Mouse (Mus musculus) embryonic facial prominence, embryonic 12.5 days (tissue): ENCODE measurements around the gene Slc38a9. TPM values are rescaled to one million over a fixed set of nuclear protein-coding genes. Genes with fewer than 3 reads are reported as not detected.

Experiments
- ATAC-seq: fragments of 200-750 bp; cut with Nextera tagmentation; 2 replicates; pipeline ENCODE4 v1.8.0; 2017; ENCODE audit not compliant: insufficient number of reproducible peaks, insufficient read depth, low FRiP score, low TSS enrichment
- H3K27ac ChIP-seq: fragments of 300-500 bp; sonication (generic); 2 replicates; pipeline ENCODE4 v1.5.1; 2016; ENCODE audit warnings: mild to moderate bottlenecking
- H3K27me3 ChIP-seq: fragments of 300-500 bp; sonication (generic); 2 replicates; pipeline ENCODE4 v1.6.1; 2016; ENCODE audit warnings: mild to moderate bottlenecking, moderate library complexity
- H3K36me3 ChIP-seq: fragments of 300-500 bp; sonication (generic); 2 replicates; pipeline ENCODE4 v1.6.1; 2016; ENCODE audit warnings: mild to moderate bottlenecking
- H3K4me1 ChIP-seq: fragments of 300-500 bp; sonication (generic); 2 replicates; pipeline ENCODE4 v1.6.1; 2016
- H3K4me2 ChIP-seq: fragments of 300-500 bp; sonication (generic); replicated peaks from 2 replicates; pipeline ENCODE4 v1.6.1; 2016; ENCODE audit warnings: mild to moderate bottlenecking, moderate library complexity
- H3K4me3 ChIP-seq: fragments of 300-500 bp; sonication (generic); 2 replicates; pipeline ENCODE4 v1.5.1; 2016; ENCODE audit warnings: mild to moderate bottlenecking
- H3K9ac ChIP-seq: fragments of 300-500 bp; sonication (generic); 2 replicates; pipeline ENCODE4 v1.6.1; 2016; ENCODE audit warnings: mild to moderate bottlenecking, moderate library complexity
- H3K9me3 ChIP-seq: fragments of 300-500 bp; sonication (generic); 2 replicates; pipeline ENCODE4 v1.6.1; 2016; ENCODE audit warnings: mild to moderate bottlenecking, moderate library complexity
- WGBS: fragments of 180-500 bp; shearing (Covaris S2); methylation state at CpG from one replicate; pipeline ENCODE4 v1.1.7; 2016; 5-methylcytosine and 5-hydroxymethylcytosine counted together
- polyA plus RNA-seq: library from polyadenylated mRNA; unstranded; fragments of >200 nt; fragmentation: Nextera tagmentation; extraction: Ambion mirVana; gene quantifications from 2 replicates; pipeline ENCODE4 v1.2.1, GENCODE M21; 2016

Gene Slc38a9
- polyA plus RNA-seq, 1 experiment from 2014 or later: 18.3 TPM

GRCm38 (mm10) chr13:112652205-112652604 lies 8.3 kb upstream of the Slc38a9 start, which contains the start of gene Ddx4:
Gene Ddx4 (minus strand): TSS chr13:112652475.
- Histone ChIP-seq H3K27ac (no peak within 1 kb of the TSS), H3K9me3 (peaks cover 10% of the 10 kb centered on the region), H3K27me3 (no peaks in the 10 kb centered on the region), H3K4me3 (no peak within 1 kb of the TSS), H3K9ac (no peak within 1 kb of the TSS), H3K4me1 (no peaks in the 10 kb centered on the region), H3K36me3 (no peaks in the 10 kb centered on the region), H3K4me2 (no peak within 1 kb of the TSS)
- no peak for ATAC-seq
- WGBS: 69% methylated on average over 45 of the region's 45 CpGs

- 3% methylated on average over 10 of the region's 10 CpGs for WGBS
- no peak for ATAC-seq
- peak overlapping the region; percentile 64 for H3K4me2 ChIP-seq
- no peak overlapping the region for H3K27ac ChIP-seq
- peak overlapping the region; percentile 73 for H3K4me3 ChIP-seq
- H3K9ac ChIP-seq: no peak overlapping the region
- H3K9me3 ChIP-seq: no peaks in the 10 kb centered on the region
- H3K36me3 ChIP-seq: no peaks in the 10 kb centered on the region
- peaks cover 5% of the 10 kb centered on the region; the same call in 1 of the 2 replicates for H3K4me1 ChIP-seq
- H3K27me3 ChIP-seq: no peaks in the 10 kb centered on the region
Observed at GRCm38 (mm10) chr13:112659986-112660573, 471 bp upstream of the Slc38a9 start.

GRCm38 (mm10) chr13:112661687-112662086 lies 1.1 kb downstream of the Slc38a9 start:
- H3K9ac ChIP-seq: no peak overlapping the region
- WGBS: 76% methylated on average over 2 of the region's 2 CpGs
- H3K9me3 ChIP-seq: no peaks in the 10 kb centered on the region
- ATAC-seq: no peak
- no peaks in the 10 kb centered on the region for H3K27me3 ChIP-seq
- no peak overlapping the region for H3K4me2 ChIP-seq
- no peak overlapping the region for H3K27ac ChIP-seq
- H3K4me1 ChIP-seq: peaks cover 5% of the 10 kb centered on the region; the same call in 1 of the 2 replicates
- H3K4me3 ChIP-seq: no peak overlapping the region
- no peaks in the 10 kb centered on the region for H3K36me3 ChIP-seq

GRCm38 (mm10) chr13:112666433-112667024 lies 6.0 kb downstream of the Slc38a9 start:
- H3K27me3 ChIP-seq: no peaks in the 10 kb centered on the region
- H3K9ac ChIP-seq: no peak overlapping the region
- no peak overlapping the region for H3K27ac ChIP-seq
- no peaks in the 10 kb centered on the region for H3K9me3 ChIP-seq
- H3K4me1 ChIP-seq: peaks cover under 1% of the 10 kb centered on the region; the same call in 1 of the 2 replicates
- H3K36me3 ChIP-seq: no peaks in the 10 kb centered on the region
- WGBS: 89% methylated on average over 10 of the region's 10 CpGs
- no peak for ATAC-seq
- no peak overlapping the region for H3K4me2 ChIP-seq
- no peak overlapping the region for H3K4me3 ChIP-seq

- Histone ChIP-seq H3K27ac (no peak overlapping the region), H3K27me3 (no peaks in the 10 kb centered on the region), H3K9me3 (no peaks in the 10 kb centered on the region), H3K9ac (no peak overlapping the region), H3K4me2 (no peak overlapping the region), H3K4me3 (no peak overlapping the region), H3K36me3 (no peaks in the 10 kb centered on the region), H3K4me1 (no peaks in the 10 kb centered on the region)
- no peak for ATAC-seq
- 79% methylated on average over 9 of the region's 9 CpGs for WGBS
Observed at GRCm38 (mm10) chr13:112667215-112667614, 6.7 kb downstream of the Slc38a9 start.

GRCm38 (mm10) chr13:112671708-112672107 lies 11.2 kb downstream of the Slc38a9 start:
- H3K27ac ChIP-seq: no peak overlapping the region
- H3K36me3 ChIP-seq: no peaks in the 10 kb centered on the region
- H3K9me3 ChIP-seq: no peaks in the 10 kb centered on the region
- 68% methylated on average over 13 of the region's 13 CpGs for WGBS
- ATAC-seq: no peak
- H3K4me1 ChIP-seq: 0 out of 2 replicates have a peak, but pooled peaks cover 3% of the 10 kb centered on the region
- H3K9ac ChIP-seq: no peak overlapping the region
- H3K4me3 ChIP-seq: no peak overlapping the region
- no peaks in the 10 kb centered on the region for H3K27me3 ChIP-seq
- no peak overlapping the region for H3K4me2 ChIP-seq

- 87% methylated on average over 6 of the region's 6 CpGs for WGBS
- Histone ChIP-seq H3K36me3 (no peaks in the 10 kb centered on the region), H3K27me3 (no peaks in the 10 kb centered on the region), H3K9ac (no peak overlapping the region), H3K4me1 (0 out of 2 replicates have a peak, but pooled peaks cover 3% of the 10 kb centered on the region), H3K4me3 (no peak overlapping the region), H3K4me2 (no peak overlapping the region), H3K9me3 (no peaks in the 10 kb centered on the region), H3K27ac (no peak overlapping the region)
- no peak for ATAC-seq
Observed at GRCm38 (mm10) chr13:112672797-112673196, 12.2 kb downstream of the Slc38a9 start.

GRCm38 (mm10) chr13:112673899-112674447 lies 13.4 kb downstream of the Slc38a9 start:
- Histone ChIP-seq H3K36me3 (0 out of 2 replicates have a peak, but pooled peaks cover 3% of the 10 kb centered on the region), H3K4me2 (no peak overlapping the region), H3K4me1 (0 out of 2 replicates have a peak, but pooled peaks cover 3% of the 10 kb centered on the region), H3K27ac (no peak overlapping the region), H3K27me3 (no peaks in the 10 kb centered on the region), H3K9me3 (no peaks in the 10 kb centered on the region), H3K4me3 (no peak overlapping the region), H3K9ac (no peak overlapping the region)
- no peak for ATAC-seq
- WGBS: 15% methylated on average over 9 of the region's 9 CpGs

- 0 out of 2 replicates have a peak, but pooled peaks cover 3% of the 10 kb centered on the region for H3K4me1 ChIP-seq
- no peaks in the 10 kb centered on the region for H3K27me3 ChIP-seq
- no peak overlapping the region for H3K27ac ChIP-seq
- H3K4me2 ChIP-seq: no peak overlapping the region
- H3K9ac ChIP-seq: no peak overlapping the region
- H3K36me3 ChIP-seq: 0 out of 2 replicates have a peak, but pooled peaks cover 3% of the 10 kb centered on the region
- H3K9me3 ChIP-seq: no peaks in the 10 kb centered on the region
- whole genome bisulfite sequencing: 86% methylated on average over 4 of the region's 4 CpGs
- no peak overlapping the region for H3K4me3 ChIP-seq
- no peak for ATAC-seq
Observed at GRCm38 (mm10) chr13:112678154-112678553, 17.6 kb downstream of the Slc38a9 start.

GRCm38 (mm10) chr13:112683312-112683711 lies 22.8 kb downstream of the Slc38a9 start:
- Histone ChIP-seq H3K4me1 (no peaks in the 10 kb centered on the region), H3K4me3 (no peak overlapping the region), H3K9me3 (no peaks in the 10 kb centered on the region), H3K4me2 (no peak overlapping the region), H3K27me3 (no peaks in the 10 kb centered on the region), H3K27ac (no peak overlapping the region), H3K9ac (no peak overlapping the region), H3K36me3 (no peaks in the 10 kb centered on the region)
- 77% methylated on average over 2 of the region's 2 CpGs for WGBS
- ATAC-seq: no peak

- Histone ChIP-seq H3K4me1 (no peaks in the 10 kb centered on the region), H3K27me3 (no peaks in the 10 kb centered on the region), H3K27ac (no peak overlapping the region), H3K9me3 (no peaks in the 10 kb centered on the region), H3K4me3 (no peak overlapping the region), H3K4me2 (no peak overlapping the region), H3K36me3 (no peaks in the 10 kb centered on the region), H3K9ac (no peak overlapping the region)
- no peak for ATAC-seq
- 82% methylated on average over 6 of the region's 6 CpGs for WGBS
Observed at GRCm38 (mm10) chr13:112683970-112684369, 23.4 kb downstream of the Slc38a9 start.

GRCm38 (mm10) chr13:112686155-112686554 lies 25.6 kb downstream of the Slc38a9 start:
- Histone ChIP-seq H3K4me2 (no peak overlapping the region), H3K4me3 (no peak overlapping the region), H3K9me3 (no peaks in the 10 kb centered on the region), H3K36me3 (no peaks in the 10 kb centered on the region), H3K4me1 (no peaks in the 10 kb centered on the region), H3K9ac (no peak overlapping the region), H3K27me3 (no peaks in the 10 kb centered on the region), H3K27ac (no peak overlapping the region)
- no peak for ATAC-seq
- WGBS: 83% methylated on average over 2 of the region's 2 CpGs
